Mouse (Mus musculus) stomach, postnatal 0 days (tissue): ENCODE results near the gene Mfap3. TPM values are rescaled to one million over a fixed set of nuclear protein-coding genes. Genes with fewer than 3 reads are reported as not detected.

ENCODE experiments used
- ATAC-seq: fragments of 200-750 bp; cut with Nextera tagmentation; 2 replicates; pipeline ENCODE4 v1.8.0; 2017; ENCODE audit not compliant: low FRiP score, low TSS enrichment
- DNase-seq: peaks from one replicate; pipeline ENCODE4 v3.0.0-alpha.2; 2016; ENCODE audit warnings: low spot score
- H3K27ac ChIP-seq: fragments of 300-500 bp; sonication (generic); replicated peaks from 2 replicates; pipeline ENCODE4 v1.5.1; 2014; ENCODE audit warnings: mild to moderate bottlenecking, control low read depth
- H3K27me3 ChIP-seq: fragments of 300-500 bp; sonication (generic); 2 replicates; pipeline ENCODE4 v1.6.1; 2014; ENCODE audit warnings: low read length; ENCODE audit not compliant: control insufficient read depth, insufficient read depth
- H3K36me3 ChIP-seq: fragments of 300-500 bp; sonication (generic); 2 replicates; pipeline ENCODE4 v1.6.1; 2014; ENCODE audit warnings: low read length, mixed read lengths; ENCODE audit not compliant: control insufficient read depth, insufficient read depth
- H3K4me1 ChIP-seq: fragments of 300-500 bp; sonication (generic); replicated peaks from 2 replicates; pipeline ENCODE4 v1.6.1; 2014; ENCODE audit warnings: antibody characterized with exemption; ENCODE audit not compliant: control insufficient read depth, insufficient read depth
- H3K4me2 ChIP-seq: fragments of 300-500 bp; sonication (generic); replicated peaks from 2 replicates; pipeline ENCODE4 v1.6.1; 2014; ENCODE audit warnings: low read depth, mild to moderate bottlenecking, control low read depth, moderate library complexity
- H3K4me3 ChIP-seq: fragments of 300-500 bp; sonication (generic); 2 replicates; pipeline ENCODE4 v1.5.1; 2014; ENCODE audit warnings: low read depth, low read length, control low read depth
- H3K9ac ChIP-seq: fragments of 300-500 bp; sonication (generic); 2 replicates; pipeline ENCODE4 v1.6.1; 2014; ENCODE audit warnings: mild to moderate bottlenecking, low read length, control low read depth, mixed read lengths
- H3K9me3 ChIP-seq: fragments of 300-500 bp; sonication (generic); 2 replicates; pipeline ENCODE4 v1.6.1; 2016; ENCODE audit warnings: low read length; ENCODE audit not compliant: control insufficient read depth
- CTCF ChIP-seq: IDR thresholded peaks from 2 replicates; pipeline ENCODE4 v1.5.1; 2016; ENCODE audit warnings: antibody characterized with exemption, low read depth, mild to moderate bottlenecking, moderate library complexity
- EP300 ChIP-seq: optimal IDR thresholded peaks from 2 replicates; pipeline ENCODE3; 2016; ENCODE audit warnings: antibody characterized with exemption
- WGBS: fragments of 180-500 bp; shearing (Covaris S2); extraction: QIAGEN DNeasy Blood & Tissue Kit; methylation state at CpG from one replicate; pipeline ENCODE4 v1.1.7; 2014; 5-methylcytosine and 5-hydroxymethylcytosine counted together
- polyA plus RNA-seq: library from polyadenylated mRNA; unstranded; fragments of >200 nt; fragmentation: Nextera tagmentation; extraction: Ambion mirVana; gene quantifications from 2 replicates; pipeline ENCODE4 v1.2.1, GENCODE M21; 2015

Gene Mfap3
- polyA plus RNA-seq, 1 experiment from 2014 or later, result 22.8 TPM

DNA sequence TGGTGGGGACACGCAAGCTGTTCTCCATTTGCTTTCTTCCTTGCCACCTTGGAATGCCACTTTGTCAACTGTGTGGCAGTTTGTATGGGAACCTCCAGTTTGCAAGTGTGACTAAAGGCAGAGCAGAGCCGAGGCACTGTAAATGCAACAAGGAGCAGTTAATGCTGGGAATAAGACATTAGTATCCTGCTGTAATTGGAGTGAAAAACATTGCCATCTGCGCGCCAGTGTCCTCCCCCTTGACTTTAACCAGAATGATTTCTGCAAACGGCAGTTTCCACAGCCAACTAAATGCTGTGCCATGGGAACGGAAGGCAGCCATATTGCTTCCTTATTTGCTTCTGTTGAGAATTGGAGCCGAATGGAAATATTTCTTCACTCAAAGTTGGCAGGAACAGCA, 3.6 kb downstream of the Mfap3 start:
- DNase-seq (no peak), ATAC-seq (no peak)
- Histone ChIP-seq H3K27ac (no peak overlapping the region), H3K9me3 (no peaks in the 10 kb centered on the region), H3K4me3 (no peak overlapping the region), H3K4me2 (no peak overlapping the region), H3K27me3 (no peaks in the 10 kb centered on the region), H3K36me3 (no peaks in the 10 kb centered on the region), H3K9ac (no peak overlapping the region), H3K4me1 (0 out of 2 replicates have a peak, but pooled peaks cover 2% of the 10 kb centered on the region)
- 80% methylated on average over 7 of the region's 7 CpGs for WGBS
- TF ChIP-seq CTCF (no peak), EP300 (no peak)

- DNase-seq (no peak), ATAC-seq (no peak)
- H3K27me3 ChIP-seq, result no peaks in the 10 kb centered on the region
- no peaks in the 10 kb centered on the region for H3K9me3 ChIP-seq
- H3K36me3 ChIP-seq, result 0 out of 2 replicates have a peak, but pooled peaks cover 3% of the 10 kb centered on the region
- no peak overlapping the region for H3K4me3 ChIP-seq
- H3K27ac ChIP-seq, result no peak overlapping the region
- H3K4me2 ChIP-seq, result no peak overlapping the region
- WGBS, result 65% methylated on average over 3 of the region's 3 CpGs
- 0 out of 2 replicates have a peak, but pooled peaks cover 2% of the 10 kb centered on the region for H3K4me1 ChIP-seq
- H3K9ac ChIP-seq, result no peak overlapping the region
- no peak for TF ChIP-seq EP300
- TF ChIP-seq CTCF, result no peak
Observed at GRCm38 (mm10) chr11:57523418-57523817, 5.0 kb downstream of the Mfap3 start.

DNA sequence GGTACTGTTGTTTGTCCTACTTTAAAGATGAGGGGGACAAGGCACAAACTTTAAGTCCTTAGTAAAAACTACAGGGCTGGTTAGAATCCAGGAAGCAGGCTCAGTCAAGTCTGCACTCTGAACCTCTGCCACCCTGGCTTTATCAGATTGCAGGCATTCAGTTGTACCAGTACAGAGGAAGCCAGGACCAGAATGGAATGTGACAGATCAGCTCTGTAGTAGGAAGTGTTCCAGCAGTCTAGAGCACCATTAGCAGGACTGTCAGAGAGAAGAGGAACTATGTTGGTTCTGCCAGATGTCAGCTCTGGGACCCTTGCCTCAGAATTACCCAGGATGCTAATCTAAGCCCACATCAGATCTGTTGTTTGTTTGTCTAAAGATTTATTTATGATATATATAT, 6.1 kb downstream of the Mfap3 start:
- DNase-seq, result no peak
- no peaks in the 10 kb centered on the region for H3K4me1 ChIP-seq

GRCm38 (mm10) chr11:57525900-57526299, 7.4 kb downstream of the Mfap3 start:
- Histone ChIP-seq H3K4me1 (no peaks in the 10 kb centered on the region), H3K36me3 (peaks cover 11% of the 10 kb centered on the region), H3K9me3 (no peaks in the 10 kb centered on the region), H3K27me3 (no peaks in the 10 kb centered on the region), H3K4me3 (no peak overlapping the region), H3K9ac (no peak overlapping the region), H3K27ac (no peak overlapping the region), H3K4me2 (no peak overlapping the region)
- TF ChIP-seq EP300 (no peak), CTCF (no peak)
- ATAC-seq, result no peak
- 71% methylated on average over 3 of the region's 3 CpGs for WGBS
- DNase-seq, result no peak

More for the DNA sequence above, 6.1 kb downstream of the Mfap3 start:
- no peaks in the 10 kb centered on the region for H3K27me3 ChIP-seq
- no peak overlapping the region for H3K9ac ChIP-seq
- H3K27ac ChIP-seq, result no peak overlapping the region
- H3K4me2 ChIP-seq, result no peak overlapping the region
- H3K36me3 ChIP-seq, result peaks cover 5% of the 10 kb centered on the region; the same call in 1 of the 2 replicates
- ATAC-seq, result no peak
- H3K9me3 ChIP-seq, result no peaks in the 10 kb centered on the region
- TF ChIP-seq CTCF (no peak), EP300 (no peak)
- H3K4me3 ChIP-seq, result no peak overlapping the region

DNA sequence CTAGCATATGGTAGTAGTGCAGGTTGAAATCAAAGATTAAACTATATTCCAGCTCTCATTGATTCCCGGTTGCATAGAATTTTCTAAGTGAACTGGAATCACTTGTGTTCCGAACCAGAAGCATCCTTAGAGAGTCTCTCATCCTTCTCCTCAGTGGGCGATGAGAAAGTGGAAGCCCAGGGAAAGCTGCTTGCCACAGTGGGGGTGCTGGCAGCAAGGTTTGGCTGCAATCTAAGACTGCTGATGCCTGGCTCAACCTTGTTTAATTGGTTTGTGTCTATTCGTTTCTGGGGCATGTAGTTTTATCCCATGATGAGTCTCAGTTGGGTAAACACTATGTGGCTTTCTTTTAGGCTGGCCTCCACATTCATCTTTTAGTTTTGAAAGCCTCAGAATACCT, 9.0 kb downstream of the Mfap3 start:
- Histone ChIP-seq H3K36me3 (peaks cover 15% of the 10 kb centered on the region), H3K27me3 (no peaks in the 10 kb centered on the region), H3K4me1 (no peaks in the 10 kb centered on the region), H3K9ac (no peak overlapping the region), H3K9me3 (no peaks in the 10 kb centered on the region), H3K4me2 (no peak overlapping the region), H3K27ac (no peak overlapping the region), H3K4me3 (no peak overlapping the region)
- TF ChIP-seq EP300 (no peak), CTCF (no peak)
- ATAC-seq (no peak), DNase-seq (no peak)
- WGBS, result 77% methylated on average over 4 of the region's 4 CpGs

DNA sequence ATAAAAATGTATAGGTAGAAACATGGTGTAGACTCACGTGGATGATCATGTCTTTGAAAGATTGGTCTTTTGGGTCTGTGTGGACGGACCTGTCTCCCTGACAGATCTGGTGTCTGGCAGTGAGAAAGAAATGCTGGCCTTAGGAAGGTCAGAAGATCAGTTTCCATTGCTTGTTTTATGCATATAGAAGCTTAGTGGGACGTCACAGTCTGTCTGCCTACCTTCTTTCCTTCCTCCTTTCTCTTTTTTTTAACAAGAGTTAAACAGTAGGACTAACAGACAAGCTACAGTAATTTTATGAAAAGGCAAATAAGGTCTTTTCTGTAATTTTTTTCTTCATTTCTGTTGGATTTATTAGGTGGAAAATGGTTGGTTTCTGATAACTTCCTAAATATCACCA, 10.6 kb downstream of the Mfap3 start:
- no peaks in the 10 kb centered on the region for H3K4me1 ChIP-seq
- H3K27ac ChIP-seq, result no peak overlapping the region
- no peaks in the 10 kb centered on the region for H3K9me3 ChIP-seq
- DNase-seq (no peak), ATAC-seq (no peak)
- H3K9ac ChIP-seq, result no peak overlapping the region
- no peak overlapping the region for H3K4me2 ChIP-seq
- H3K27me3 ChIP-seq, result no peaks in the 10 kb centered on the region
- H3K4me3 ChIP-seq, result no peak overlapping the region
- TF ChIP-seq CTCF (no peak), EP300 (no peak)
- peaks cover 15% of the 10 kb centered on the region for H3K36me3 ChIP-seq
- WGBS, result 81% methylated on average over 3 of the region's 3 CpGs
